Mouse (Mus musculus) forebrain, embryonic 16.5 days (tissue): ENCODE measurements around the gene 9530068E07Rik. TPM values are rescaled to one million over a fixed set of nuclear protein-coding genes. Genes with fewer than 3 reads are reported as not detected.

ENCODE experiments used
- ATAC-seq: fragments of 200-750 bp; cut with Nextera tagmentation; 2 replicates; pipeline ENCODE4 v1.8.0; 2017; ENCODE audit warnings: mild to moderate bottlenecking, moderate library complexity
- H3K27ac ChIP-seq: fragments of 300-500 bp; sonication (generic); 2 replicates; pipeline ENCODE4 v1.5.1; 2014; ENCODE audit warnings: low read length, control low read depth
- H3K27me3 ChIP-seq: fragments of 300-500 bp; sonication (generic); replicated peaks from 2 replicates; pipeline ENCODE4 v1.6.1; 2014; ENCODE audit warnings: low read length; ENCODE audit not compliant: control insufficient read depth, insufficient read depth
- H3K36me3 ChIP-seq: fragments of 300-500 bp; sonication (generic); 2 replicates; pipeline ENCODE4 v1.6.1; 2014; ENCODE audit not compliant: control insufficient read depth, insufficient read depth
- H3K4me1 ChIP-seq: fragments of 300-500 bp; sonication (generic); replicated peaks from 2 replicates; pipeline ENCODE4 v1.6.1; 2014; ENCODE audit warnings: low read length; ENCODE audit not compliant: control insufficient read depth, insufficient read depth
- H3K4me2 ChIP-seq: fragments of 300-500 bp; sonication (generic); 2 replicates; pipeline ENCODE4 v1.6.1; 2014; ENCODE audit warnings: mild to moderate bottlenecking, low read length, control low read depth
- H3K4me3 ChIP-seq: fragments of 300-500 bp; sonication (generic); replicated peaks from 2 replicates; pipeline ENCODE4 v1.5.1; 2014; ENCODE audit warnings: mild to moderate bottlenecking, low read length, control low read depth
- H3K9ac ChIP-seq: fragments of 300-500 bp; sonication (generic); replicated peaks from 2 replicates; pipeline ENCODE4 v1.6.1; 2014; ENCODE audit warnings: low read depth, low read length, control low read depth
- H3K9me3 ChIP-seq: fragments of 300-500 bp; sonication (generic); 2 replicates; pipeline ENCODE4 v1.6.1; 2016; ENCODE audit warnings: low read length; ENCODE audit not compliant: control insufficient read depth
- WGBS: fragments of 180-500 bp; shearing (Covaris S2); extraction: QIAGEN DNeasy Blood & Tissue Kit; methylation state at CpG from one replicate; pipeline ENCODE4 v1.1.7; 2014; 5-methylcytosine and 5-hydroxymethylcytosine counted together
- polyA plus RNA-seq: library from polyadenylated mRNA; unstranded; fragments of >200 nt; fragmentation: Nextera tagmentation; extraction: Ambion mirVana; gene quantifications from 2 replicates; pipeline ENCODE4 v1.2.1, GENCODE M21; 2015

The 9530068E07Rik gene
- polyA plus RNA-seq, 1 experiment from 2014 or later: 116 TPM

- Histone ChIP-seq H3K27me3 (peaks cover 5% of the 10 kb centered on the region; the same call in 1 of the 2 replicates), H3K27ac (no peak overlapping the region), H3K9ac (no peak overlapping the region), H3K9me3 (peaks cover 5% of the 10 kb centered on the region; the same call in 1 of the 2 replicates), H3K36me3 (no peaks in the 10 kb centered on the region), H3K4me2 (no peak overlapping the region), H3K4me3 (no peak overlapping the region), H3K4me1 (peaks cover 4% of the 10 kb centered on the region; the same call in 1 of the 2 replicates)
- WGBS: 80% methylated on average over 5 of the region's 5 CpGs
- ATAC-seq: no peak
Observed at GRCm38 (mm10) chr11:52432148-52432547, 35.9 kb downstream of the 9530068E07Rik start.

GRCm38 (mm10) chr11:52433076-52433796 lies 37.0 kb downstream of the 9530068E07Rik start:
- WGBS: 72% methylated on average over 8 of the region's 8 CpGs
- Histone ChIP-seq H3K36me3 (no peaks in the 10 kb centered on the region), H3K9me3 (peaks cover 5% of the 10 kb centered on the region; the same call in 1 of the 2 replicates), H3K9ac (no peak overlapping the region), H3K4me3 (no peak overlapping the region), H3K27ac (no peak overlapping the region), H3K4me2 (no peak overlapping the region), H3K27me3 (peaks cover 5% of the 10 kb centered on the region; the same call in 1 of the 2 replicates), H3K4me1 (peaks cover 4% of the 10 kb centered on the region; the same call in 1 of the 2 replicates)
- ATAC-seq: no peak

GRCm38 (mm10) chr11:52433797-52434195 lies 37.6 kb downstream of the 9530068E07Rik start:
- no peak for ATAC-seq
- H3K27me3 ChIP-seq: peaks cover 5% of the 10 kb centered on the region; the same call in 1 of the 2 replicates
- peaks cover 5% of the 10 kb centered on the region; the same call in 1 of the 2 replicates for H3K9me3 ChIP-seq
- H3K36me3 ChIP-seq: no peaks in the 10 kb centered on the region
- no peak overlapping the region for H3K27ac ChIP-seq
- no peak overlapping the region for H3K4me2 ChIP-seq
- no peak overlapping the region for H3K4me3 ChIP-seq
- peaks cover 4% of the 10 kb centered on the region; the same call in 1 of the 2 replicates for H3K4me1 ChIP-seq
- H3K9ac ChIP-seq: no peak overlapping the region
- 38% methylated on average over 2 of the region's 2 CpGs for WGBS

- Histone ChIP-seq H3K27me3 (peaks cover 2% of the 10 kb centered on the region; the same call in 1 of the 2 replicates), H3K36me3 (no peaks in the 10 kb centered on the region), H3K4me2 (no peak overlapping the region), H3K4me1 (peaks cover 4% of the 10 kb centered on the region; the same call in 1 of the 2 replicates), H3K4me3 (no peak overlapping the region), H3K9me3 (peaks cover 5% of the 10 kb centered on the region; the same call in 1 of the 2 replicates), H3K9ac (no peak overlapping the region), H3K27ac (no peak overlapping the region)
- WGBS: 91% methylated on average over 5 of the region's 5 CpGs
- ATAC-seq: no peak
Observed at GRCm38 (mm10) chr11:52435466-52435865, 39.2 kb downstream of the 9530068E07Rik start.

- no peak for ATAC-seq
- H3K36me3 ChIP-seq: no peaks in the 10 kb centered on the region
- 13% methylated on average over 10 of the region's 10 CpGs for WGBS
Observed at GRCm38 (mm10) chr11:52437123-52437522, 40.9 kb downstream of the 9530068E07Rik start.

GRCm38 (mm10) chr11:52441096-52441495 lies 44.9 kb downstream of the 9530068E07Rik start:
- 64% methylated on average over 2 of the region's 2 CpGs for WGBS
- no peak overlapping the region for H3K4me2 ChIP-seq
- H3K4me1 ChIP-seq: no peaks in the 10 kb centered on the region
- no peaks in the 10 kb centered on the region for H3K27me3 ChIP-seq
- H3K9ac ChIP-seq: no peak overlapping the region
- no peak for ATAC-seq
- no peak overlapping the region for H3K27ac ChIP-seq
- H3K4me3 ChIP-seq: no peak overlapping the region
- H3K36me3 ChIP-seq: no peaks in the 10 kb centered on the region
- no peaks in the 10 kb centered on the region for H3K9me3 ChIP-seq

More at GRCm38 (mm10) chr11:52437123-52437522, 40.9 kb downstream of the 9530068E07Rik start:
- no peak overlapping the region for H3K4me2 ChIP-seq
- no peak overlapping the region for H3K27ac ChIP-seq
- H3K27me3 ChIP-seq: no peaks in the 10 kb centered on the region
- H3K9ac ChIP-seq: no peak overlapping the region
- no peak overlapping the region for H3K4me3 ChIP-seq
- no peaks in the 10 kb centered on the region for H3K4me1 ChIP-seq
- H3K9me3 ChIP-seq: peaks cover 2% of the 10 kb centered on the region; the same call in 1 of the 2 replicates

GRCm38 (mm10) chr11:52447242-52447641 lies 51.0 kb downstream of the 9530068E07Rik start:
- Histone ChIP-seq H3K9ac (no peak overlapping the region), H3K9me3 (no peaks in the 10 kb centered on the region), H3K4me3 (no peak overlapping the region), H3K36me3 (no peaks in the 10 kb centered on the region), H3K4me2 (no peak overlapping the region), H3K4me1 (no peaks in the 10 kb centered on the region; the same call in 1 of the 2 replicates), H3K27ac (no peak overlapping the region), H3K27me3 (no peaks in the 10 kb centered on the region)
- ATAC-seq: peak; percentile 92
- WGBS: 24% methylated on average over 4 of the region's 4 CpGs

GRCm38 (mm10) chr11:52449004-52449403 lies 52.8 kb downstream of the 9530068E07Rik start:
- Histone ChIP-seq H3K27ac (no peak overlapping the region), H3K4me1 (no peaks in the 10 kb centered on the region; the same call in 1 of the 2 replicates), H3K36me3 (no peaks in the 10 kb centered on the region), H3K27me3 (no peaks in the 10 kb centered on the region), H3K4me2 (no peak overlapping the region), H3K9me3 (no peaks in the 10 kb centered on the region), H3K9ac (no peak overlapping the region), H3K4me3 (no peak overlapping the region)
- ATAC-seq: no peak
- WGBS: 71% methylated on average over 3 of the region's 3 CpGs

GRCm38 (mm10) chr11:52458281-52458680 lies 62.1 kb downstream of the 9530068E07Rik start:
- ATAC-seq: no peak
- Histone ChIP-seq H3K36me3 (no peaks in the 10 kb centered on the region), H3K4me2 (no peak overlapping the region), H3K9ac (no peak overlapping the region), H3K27me3 (no peaks in the 10 kb centered on the region), H3K4me1 (no peaks in the 10 kb centered on the region), H3K4me3 (no peak overlapping the region), H3K27ac (no peak overlapping the region), H3K9me3 (no peaks in the 10 kb centered on the region)
- WGBS: 90% methylated on average over 5 of the region's 5 CpGs
